Mouse (Mus musculus) adrenal gland, adult (tissue): Measurements from ENCODE around the gene Dock1.

Experiments used
- DNase-seq, 2 experiments: peaks; one replicate each; pipeline ENCODE4 v3.0.0; 2022 to 2023; ENCODE audit warnings: low spot score in 1 of 2; ENCODE audit not compliant: inconsistent age in 2 of 2

The Dock1 gene

GRCm38 (mm10) chr7:134748376-134748775, 77.9 kb downstream of the Dock1 start:
- DNase-seq, result peak; percentile 77 to 88

DNA sequence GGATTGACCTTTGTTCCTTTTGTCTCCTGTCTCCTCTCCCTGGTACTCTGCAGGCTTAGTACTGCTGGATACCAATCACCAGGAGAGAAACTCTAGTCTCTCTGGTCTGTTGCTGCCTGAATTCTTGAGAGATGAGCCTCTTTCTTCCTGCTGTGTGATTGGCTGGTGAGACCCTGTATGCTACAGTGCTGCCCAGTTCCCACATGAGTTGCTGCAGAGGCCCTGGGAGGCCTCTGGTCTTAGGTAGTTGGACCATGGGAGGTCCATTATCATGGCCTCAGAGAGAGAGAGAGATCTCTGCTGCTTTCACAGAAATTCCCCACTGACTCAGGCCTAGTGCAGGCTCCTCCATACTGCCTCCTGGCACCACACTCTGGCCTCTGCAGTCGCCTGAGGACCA, 79.2 kb downstream of the Dock1 start:
- DNase-seq, result no peak

DNA sequence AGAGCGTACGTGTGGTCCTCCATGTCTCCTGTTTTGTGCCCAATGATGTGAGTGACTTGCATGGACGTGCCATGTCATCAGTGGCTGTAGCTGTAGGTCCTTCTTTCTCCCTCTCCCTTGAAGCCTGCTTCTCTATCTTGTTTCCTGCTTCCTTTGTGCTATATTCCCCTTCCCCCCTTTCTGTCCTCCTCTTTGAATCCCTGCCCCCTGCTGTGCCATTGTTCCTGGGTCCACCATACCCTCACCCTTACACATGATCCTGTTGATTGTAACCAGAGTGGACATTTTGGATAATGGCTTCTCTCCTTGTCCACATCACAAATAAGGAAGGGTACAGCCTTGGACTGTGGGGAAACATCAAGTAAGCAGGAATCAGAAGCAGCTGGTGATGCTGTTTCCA, 81.0 kb downstream of the Dock1 start:
- no peak for DNase-seq

- DNase-seq, result no peak
Measured at GRCm38 (mm10) chr7:134753417-134753816, 83.0 kb downstream of the Dock1 start.

- DNase-seq, result peak in 1 of 2 experiments; percentile 53
Measured at GRCm38 (mm10) chr7:134757605-134758004, 87.2 kb downstream of the Dock1 start.

GRCm38 (mm10) chr7:134761799-134762198, 91.3 kb downstream of the Dock1 start:
- no peak for DNase-seq

- DNase-seq, result no peak
Measured at GRCm38 (mm10) chr7:134765130-134765529, 94.7 kb downstream of the Dock1 start.

DNA sequence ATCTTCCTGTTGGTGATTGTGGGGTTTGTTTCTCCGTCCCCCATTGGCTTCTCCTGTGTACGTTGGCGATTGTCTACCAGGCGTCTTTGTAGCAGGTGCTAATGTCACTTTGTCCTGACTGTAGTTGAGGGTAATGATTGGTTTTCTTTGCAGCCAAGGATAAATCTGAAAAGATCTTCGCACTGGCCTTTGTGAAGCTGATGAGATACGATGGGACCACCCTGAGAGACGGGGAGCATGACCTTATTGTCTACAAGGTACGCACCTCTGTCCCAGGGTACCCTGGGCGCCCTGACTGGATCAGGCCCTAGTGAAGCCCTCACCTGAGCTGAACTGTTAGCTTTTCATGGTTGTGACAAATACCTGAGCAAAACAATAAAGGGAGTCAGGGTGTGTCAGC, 100.9 kb downstream of the Dock1 start:
- no peak for DNase-seq

DNA sequence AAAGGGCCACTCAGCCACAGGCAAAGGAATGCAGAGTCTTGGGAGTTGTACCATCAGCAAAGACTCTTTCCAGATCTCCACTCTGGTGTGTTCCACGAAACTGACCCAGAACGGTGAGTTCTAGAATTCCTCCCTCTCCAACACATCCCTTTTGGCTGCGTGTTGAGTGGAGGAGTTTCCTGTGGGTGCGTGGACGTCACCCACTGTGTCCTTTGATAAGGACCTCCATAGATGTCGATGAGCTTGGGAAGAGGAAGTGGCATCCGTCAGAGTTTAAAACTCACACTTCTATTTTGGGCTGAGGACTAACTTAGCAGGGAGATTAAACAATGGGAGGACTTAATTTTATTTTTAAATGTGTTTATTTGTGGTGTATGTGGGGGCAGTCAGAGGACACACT, 101.9 kb downstream of the Dock1 start:
- DNase-seq, result no peak

- peak in 1 of 2 experiments; percentile 65 for DNase-seq
Measured at GRCm38 (mm10) chr7:134772867-134773590, 102.6 kb downstream of the Dock1 start.

- peak in 1 of 2 experiments; percentile 75 for DNase-seq
Measured at GRCm38 (mm10) chr7:134773761-134774415, 103.4 kb downstream of the Dock1 start.

GRCm38 (mm10) chr7:134774468-134775162, 104.2 kb downstream of the Dock1 start:
- DNase-seq, result no peak

DNA sequence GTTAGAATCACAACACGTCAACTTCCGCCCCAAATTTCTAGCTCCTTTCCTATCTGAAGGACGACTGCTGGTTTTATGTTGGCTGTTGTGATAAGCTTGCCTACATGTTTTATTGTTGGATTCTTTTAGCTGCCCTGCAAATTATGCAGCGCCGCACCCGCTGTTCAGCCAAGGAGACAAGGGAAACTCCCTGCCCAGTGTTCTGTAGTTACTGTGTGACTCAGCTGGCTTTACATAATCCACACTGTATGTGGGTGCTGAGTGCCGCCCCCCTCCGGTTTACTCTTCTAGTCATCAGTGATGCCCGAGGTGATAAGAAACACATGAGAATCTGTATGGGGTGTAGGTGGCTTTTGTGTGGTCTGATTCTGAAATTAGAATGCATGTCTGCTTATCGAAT, 105.2 kb downstream of the Dock1 start:
- peak in 1 of 2 experiments; percentile 53 for DNase-seq

- no peak for DNase-seq
Measured at GRCm38 (mm10) chr7:134776306-134776705, 105.9 kb downstream of the Dock1 start.

DNA sequence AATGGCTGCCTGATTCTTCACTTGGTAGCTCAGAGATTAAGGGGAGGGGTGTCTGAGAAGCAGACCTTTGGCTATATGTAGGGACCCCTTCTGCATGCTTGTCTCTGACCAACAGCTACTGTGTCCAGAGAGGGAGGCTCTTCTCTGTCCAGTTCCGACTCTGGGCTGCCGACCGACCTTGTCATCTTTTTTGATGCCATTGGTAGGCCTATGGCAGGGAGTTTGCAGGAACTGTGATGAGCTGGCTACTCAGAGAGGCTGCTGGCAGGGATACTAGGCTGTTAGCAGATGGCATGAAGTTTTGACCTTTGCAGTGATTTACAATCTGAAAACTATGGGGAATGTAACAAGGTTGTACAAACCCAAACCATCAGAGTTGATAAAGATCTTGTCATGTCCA, 109.3 kb downstream of the Dock1 start:
- DNase-seq, result peak; percentile 43 to 87

- peak in 1 of 2 experiments; percentile 67 for DNase-seq
Measured at GRCm38 (mm10) chr7:134787110-134787509, 116.7 kb downstream of the Dock1 start.

DNA sequence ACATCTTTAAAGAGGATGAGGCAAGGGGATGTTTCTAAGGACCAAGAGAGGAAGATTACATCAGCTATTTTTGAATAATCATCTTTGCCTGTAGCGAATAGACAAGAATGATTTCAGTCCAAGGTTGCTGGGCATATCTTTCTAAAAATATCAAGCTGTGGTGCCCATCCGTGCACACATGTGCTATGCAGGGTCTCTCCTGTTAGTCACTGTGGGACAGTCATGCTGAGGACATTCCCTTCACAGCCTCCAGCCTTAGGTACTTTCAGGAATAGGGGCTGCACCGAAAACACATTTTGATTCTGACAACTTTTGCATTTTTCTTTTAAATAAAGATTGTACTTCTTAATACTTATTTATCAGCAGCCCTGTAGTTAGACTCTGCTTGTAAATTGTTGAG, 124.4 kb downstream of the Dock1 start:
- DNase-seq, result peak in 1 of 2 experiments; percentile 59

- peak; percentile 85 to 94 for DNase-seq
Measured at GRCm38 (mm10) chr7:134800079-134800478, 129.6 kb downstream of the Dock1 start.

- DNase-seq, result no peak
Measured at GRCm38 (mm10) chr7:134804422-134804821, 134.0 kb downstream of the Dock1 start.

GRCm38 (mm10) chr7:134806799-134807198, 136.3 kb downstream of the Dock1 start:
- no peak for DNase-seq

GRCm38 (mm10) chr7:134808406-134808805, 138.0 kb downstream of the Dock1 start:
- DNase-seq, result no peak
